Mouse (Mus musculus) activated CD4-positive, CD25-positive, alpha-beta regulatory T cell, adult 4 months (primary cell): ENCODE measurements around the gene Rps29. TPM values are rescaled to one million over a fixed set of nuclear protein-coding genes. Genes with fewer than 3 reads are reported as not detected.
A peak's percentile ranks its signal among the peaks of the same experiment; 100 is the strongest.

Source experiments
- ATAC-seq: one replicate; pipeline ENCODE4 v1.8.0; 2017
- polyA plus RNA-seq, 2 experiments: library from polyadenylated mRNA; unstranded; fragments of 100-300 nt; shearing (Covaris generic); gene quantifications; one replicate each; pipeline ENCODE4 v1.2.1; 2017

The Rps29 gene
- polyA plus RNA-seq = 1,000 to 10,000 TPM; 2,273 to 4,022 TPM

DNA sequence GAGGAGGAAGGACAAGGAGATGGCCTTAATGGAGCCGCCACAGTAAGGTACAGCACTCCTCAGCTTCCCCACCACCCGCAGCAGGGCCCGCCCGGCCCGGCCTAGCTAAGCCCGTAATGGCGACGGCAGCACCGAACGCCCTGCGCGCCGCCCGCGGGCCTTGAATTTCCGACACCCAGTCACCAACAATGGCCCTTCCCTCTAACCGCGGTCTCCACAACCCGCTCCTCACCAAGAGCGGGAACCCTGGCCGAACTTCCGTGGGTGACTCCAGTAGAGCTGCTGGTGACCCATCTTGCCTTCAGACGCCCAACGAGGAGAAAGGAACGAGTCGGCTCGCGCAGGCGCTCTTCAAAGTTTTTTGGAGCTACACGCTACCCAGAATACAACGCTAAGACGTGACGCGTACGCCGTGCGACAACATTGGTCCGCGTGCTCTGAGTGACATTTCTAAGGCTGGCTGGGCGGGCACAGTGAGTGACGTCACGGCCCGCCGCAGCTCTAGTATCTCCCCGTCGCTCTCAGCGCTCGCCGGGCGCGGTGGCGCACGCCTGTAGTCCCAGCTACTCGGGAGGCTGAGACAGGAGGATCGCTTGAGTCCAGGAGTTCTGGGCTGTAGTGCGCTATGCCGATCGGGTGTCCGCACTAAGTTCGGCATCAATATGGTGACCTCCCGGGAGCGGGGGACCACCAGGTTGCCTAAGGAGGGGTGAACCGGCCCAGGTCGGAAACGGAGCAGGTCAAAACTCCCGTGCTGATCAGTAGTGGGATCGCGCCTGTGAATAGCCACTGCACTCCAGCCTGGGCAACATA lies at the start of gene Rps29:
Gene Rps29 (minus strand): TSS at position 422 of the 813 bp plus-strand sequence.
- ATAC-seq = peak; percentile 93

DNA sequence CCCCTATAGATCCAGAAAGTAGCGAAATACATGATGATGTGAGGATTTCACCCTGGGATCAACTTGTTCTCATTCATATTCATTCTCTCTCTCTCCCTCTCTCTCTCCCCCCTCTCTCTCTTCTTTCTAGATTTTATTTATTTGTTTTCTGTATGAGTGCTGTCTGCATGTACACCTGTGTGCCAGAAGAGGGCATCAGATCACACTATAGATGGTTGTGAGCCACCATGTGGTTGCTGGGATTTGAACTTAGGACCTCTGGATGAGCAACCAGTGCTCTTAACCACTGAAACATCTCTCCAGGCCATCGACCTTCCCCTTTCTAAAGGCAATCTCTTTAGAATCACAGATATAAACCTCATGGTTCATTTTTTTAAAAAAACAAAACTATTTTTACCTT lies 49.5 kb upstream of the Rps29 start:
- no peak for ATAC-seq

- ATAC-seq = no peak
Observed at GRCm38 (mm10) chr12:69207926-69208325, 48.9 kb upstream of the Rps29 start.

DNA sequence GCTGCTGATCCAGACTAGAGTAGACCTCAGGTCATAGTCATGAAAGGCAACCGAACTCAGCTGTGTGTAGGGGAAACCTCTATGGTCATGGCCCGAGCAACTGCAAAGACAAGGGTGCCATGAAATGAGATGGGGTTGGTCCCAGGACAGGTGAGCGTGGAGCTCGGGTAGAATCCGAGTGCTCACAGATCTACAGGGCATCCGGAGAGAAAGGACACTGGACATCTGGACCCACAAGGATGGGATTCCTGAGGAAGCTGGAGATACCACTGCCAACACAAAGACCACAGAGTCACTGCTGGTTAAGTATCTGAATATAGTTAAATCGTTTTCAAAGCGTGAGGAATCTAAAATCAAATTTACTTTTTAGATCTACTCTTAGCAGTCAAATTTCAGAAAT lies 48.4 kb upstream of the Rps29 start:
- no peak for ATAC-seq

GRCm38 (mm10) chr12:69204052-69204833 lies 45.3 kb upstream of the Rps29 start, which contains the start of gene Gm49384:
Gm49384 (minus strand) TSS chr12:69204267.
- ATAC-seq = peak; percentile 23

GRCm38 (mm10) chr12:69198985-69199384 lies 40.0 kb upstream of the Rps29 start:
- ATAC-seq = no peak

DNA sequence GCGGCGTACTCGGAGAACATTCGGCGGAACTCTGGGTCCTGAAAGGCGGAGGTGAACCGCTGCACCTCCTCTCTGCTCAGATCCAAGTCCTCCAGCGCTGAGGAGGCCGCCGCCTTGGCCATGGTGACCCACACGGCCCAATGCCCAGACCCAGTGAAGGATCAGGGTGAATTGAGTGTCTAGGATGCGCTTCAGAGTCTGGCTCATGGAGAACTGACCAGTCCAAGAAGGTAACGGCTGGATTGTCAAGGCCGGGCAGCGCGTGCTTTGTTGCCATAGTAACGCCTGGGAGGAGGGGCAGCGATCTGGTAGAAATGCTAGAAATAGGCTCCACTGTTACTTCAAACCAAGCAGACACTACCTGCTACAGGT lies 39.2 kb upstream of the Rps29 start, which contains the start of gene Dnaaf2:
Gene Dnaaf2 (minus strand): TSS at position 266 of the 372 bp plus-strand sequence.
- ATAC-seq = peak; percentile 4

- ATAC-seq = peak; percentile 70
Observed at GRCm38 (mm10) chr12:69197378-69198163, 38.6 kb upstream of the Rps29 start.

DNA sequence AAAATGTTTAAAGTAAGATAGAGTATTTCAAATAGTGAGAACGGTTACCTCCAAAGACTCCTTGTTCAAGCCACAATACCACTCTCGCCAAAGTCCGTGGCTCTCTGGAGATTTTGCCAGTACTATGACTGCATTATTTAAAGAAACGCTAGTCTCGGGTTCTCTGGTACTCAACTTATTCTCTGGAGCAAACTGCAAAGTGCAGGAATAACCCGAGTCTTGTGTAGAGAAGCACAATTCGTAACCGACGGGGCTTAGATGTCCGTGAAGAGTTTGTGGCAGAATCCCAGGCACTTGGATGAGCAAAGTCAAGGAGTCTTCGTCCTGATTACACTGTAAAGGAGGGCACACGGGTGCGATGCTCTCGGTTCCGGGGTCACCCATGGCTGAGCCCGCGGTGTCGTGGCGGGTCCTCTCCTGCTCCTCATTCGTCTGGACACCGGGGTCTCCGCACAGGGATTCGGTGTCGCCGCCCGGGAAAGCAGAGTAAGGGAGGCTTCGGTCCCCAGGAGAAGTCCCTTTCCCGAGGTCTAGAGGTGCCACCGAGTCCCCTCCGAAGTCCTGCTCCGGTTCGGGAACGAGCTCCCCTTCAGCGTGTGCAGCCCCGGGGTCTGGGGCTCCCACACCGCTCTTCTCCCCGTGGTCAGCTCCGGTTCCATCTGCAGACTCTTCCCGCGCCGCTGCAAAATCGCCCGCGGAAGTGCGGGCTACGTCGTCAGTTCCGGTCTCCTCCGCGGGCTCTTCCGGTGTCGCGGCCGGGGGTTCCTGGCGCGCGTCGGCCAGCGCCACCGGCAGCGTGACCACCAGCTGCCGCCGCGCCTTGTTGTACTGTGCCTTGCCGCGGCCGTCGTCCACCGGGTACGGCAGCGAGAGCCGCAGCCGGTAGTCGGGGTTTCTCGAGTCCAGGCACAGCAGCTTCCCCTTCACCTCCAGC lies 37.7 kb upstream of the Rps29 start, which contains the start of gene Gm49383:
Gene Gm49383 (minus strand): TSS at position 661 of the 934 bp plus-strand sequence.
- peak; percentile 64 for ATAC-seq

GRCm38 (mm10) chr12:69192637-69193036 lies 33.7 kb upstream of the Rps29 start:
- no peak for ATAC-seq

DNA sequence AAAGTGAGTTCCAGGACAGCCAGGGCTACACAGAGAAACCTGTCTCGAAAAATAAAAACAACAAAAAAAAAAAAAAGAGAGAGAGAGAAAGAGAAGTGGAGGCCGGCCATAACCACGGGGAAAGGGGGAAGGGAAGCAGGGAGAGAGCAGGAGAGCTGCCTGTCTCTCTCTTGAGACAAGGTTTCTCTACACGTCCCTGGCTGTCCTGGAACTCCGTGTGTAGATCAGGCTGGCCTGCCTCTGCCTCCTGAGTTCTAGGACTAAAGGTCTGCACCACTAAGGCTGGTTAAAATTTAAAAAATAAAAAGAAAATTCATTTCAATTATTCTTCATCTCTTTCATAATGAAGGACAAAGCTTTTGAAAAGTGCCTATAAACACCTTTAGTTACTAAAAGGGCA lies 32.4 kb upstream of the Rps29 start:
- no peak for ATAC-seq

DNA sequence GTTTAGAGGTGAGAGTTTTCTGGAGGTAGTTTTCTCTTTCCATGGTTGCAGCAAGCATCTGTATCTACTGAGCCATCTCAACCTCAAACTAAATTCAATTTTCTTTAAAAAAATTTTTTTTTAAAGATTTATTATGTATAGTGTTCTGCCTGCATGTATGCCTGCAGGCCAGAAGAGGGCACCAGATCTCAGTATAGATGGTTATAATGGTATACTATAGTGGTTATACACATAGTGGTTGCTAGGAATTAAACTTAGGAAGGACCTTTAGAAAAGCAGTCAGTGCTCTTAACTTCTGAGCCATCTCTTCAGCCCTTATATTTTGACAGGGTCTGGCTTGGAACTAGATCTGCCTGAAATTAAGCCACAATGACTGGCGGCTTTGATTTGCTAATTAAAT lies 31.5 kb upstream of the Rps29 start:
- ATAC-seq = peak; percentile 53

GRCm38 (mm10) chr12:69190074-69190473 lies 31.1 kb upstream of the Rps29 start:
- ATAC-seq = no peak

- no peak for ATAC-seq
Observed at GRCm38 (mm10) chr12:69186811-69187471, 28.0 kb upstream of the Rps29 start.

DNA sequence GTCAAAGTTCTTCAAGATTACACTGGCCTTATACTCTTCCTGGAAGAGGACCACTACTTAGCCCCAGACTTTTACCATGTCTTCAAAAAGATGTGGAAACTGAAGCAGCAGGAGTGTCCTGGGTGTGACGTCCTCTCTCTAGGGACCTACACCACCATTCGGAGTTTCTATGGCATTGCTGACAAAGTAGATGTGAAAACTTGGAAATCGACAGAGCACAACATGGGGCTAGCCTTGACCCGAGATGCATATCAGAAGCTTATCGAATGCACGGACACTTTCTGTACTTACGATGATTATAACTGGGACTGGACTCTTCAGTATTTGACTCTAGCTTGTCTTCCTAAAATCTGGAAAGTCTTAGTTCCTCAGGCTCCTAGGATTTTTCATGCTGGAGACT lies 26.4 kb upstream of the Rps29 start:
- ATAC-seq = no peak

- peak; percentile 34 for ATAC-seq
Observed at GRCm38 (mm10) chr12:69184342-69185295, 25.6 kb upstream of the Rps29 start.

DNA sequence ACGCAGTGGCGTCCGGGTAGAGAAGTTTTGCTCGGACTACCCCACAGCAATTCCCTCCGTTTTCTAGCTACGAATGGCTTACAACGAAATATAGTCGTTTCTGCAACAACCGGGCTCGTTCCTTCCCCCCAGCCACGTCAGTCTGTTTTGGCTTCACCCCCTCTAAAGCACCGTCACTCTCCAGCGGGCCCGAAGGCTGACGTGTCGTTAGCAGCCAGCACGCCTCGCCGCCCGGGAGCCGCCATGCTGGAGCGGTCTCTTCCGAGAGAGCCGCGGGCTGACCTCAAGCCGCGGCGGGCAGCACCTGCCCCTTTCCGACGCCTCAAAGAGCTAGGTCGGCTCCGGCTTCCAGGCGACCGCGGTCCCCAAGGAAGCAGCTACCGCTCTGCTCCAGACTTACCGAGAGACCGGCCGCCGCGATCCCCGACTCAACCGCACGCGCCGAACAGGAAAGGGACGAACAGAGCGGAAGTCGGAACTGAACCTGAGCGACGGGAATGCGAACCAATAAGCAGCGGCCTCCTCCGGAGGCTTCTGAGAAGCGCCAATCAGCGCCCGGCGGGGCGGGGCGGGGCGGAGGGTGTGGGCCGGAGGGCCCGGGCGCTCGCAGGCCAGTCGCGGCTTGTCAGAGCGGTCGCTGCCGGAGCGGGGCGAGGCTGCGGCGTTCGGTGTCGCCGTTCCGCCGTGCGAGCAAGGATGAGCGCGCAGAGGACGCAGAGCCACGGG lies 24.8 kb upstream of the Rps29 start, which contains the start of the genes Rpl36al and Mgat2:
Gene Rpl36al (minus strand): TSS at position 501 of the 726 bp plus-strand sequence.
Gene Mgat2 (plus strand): TSS at position 575 of the 726 bp plus-strand sequence.
- ATAC-seq = peak; percentile 95

GRCm38 (mm10) chr12:69181800-69182199 lies 22.8 kb upstream of the Rps29 start:
- ATAC-seq = no peak

DNA sequence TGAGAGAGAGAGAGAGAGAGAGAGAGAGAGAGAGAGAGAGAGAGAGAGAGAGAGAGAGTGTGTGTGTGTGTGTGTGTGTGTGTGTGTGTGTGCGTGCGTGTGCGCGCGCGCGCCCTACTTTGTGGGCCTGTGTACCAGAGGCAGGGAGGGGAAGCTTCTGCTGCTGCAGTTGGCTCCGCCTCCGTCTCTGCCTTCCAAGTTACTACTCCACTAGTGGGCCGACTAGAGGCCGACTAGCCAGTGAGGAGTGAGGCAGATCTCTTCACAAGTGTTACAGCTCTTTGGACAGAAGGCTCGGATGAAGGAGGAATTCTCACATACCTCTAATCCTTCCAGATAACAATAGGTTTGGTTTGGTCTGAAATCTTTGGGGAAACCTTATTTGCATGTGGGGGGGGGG lies 20.4 kb upstream of the Rps29 start:
- no peak for ATAC-seq
